Mouse (Mus musculus) thymus, postnatal 14 days (tissue): ENCODE results near the gene Tectb.
A peak's percentile ranks its signal among the peaks of the same experiment; 100 is the strongest.

Experiments used
- DNase-seq: peaks from one replicate; pipeline ENCODE4 v3.0.0; 2021

Tectb gene

DNA sequence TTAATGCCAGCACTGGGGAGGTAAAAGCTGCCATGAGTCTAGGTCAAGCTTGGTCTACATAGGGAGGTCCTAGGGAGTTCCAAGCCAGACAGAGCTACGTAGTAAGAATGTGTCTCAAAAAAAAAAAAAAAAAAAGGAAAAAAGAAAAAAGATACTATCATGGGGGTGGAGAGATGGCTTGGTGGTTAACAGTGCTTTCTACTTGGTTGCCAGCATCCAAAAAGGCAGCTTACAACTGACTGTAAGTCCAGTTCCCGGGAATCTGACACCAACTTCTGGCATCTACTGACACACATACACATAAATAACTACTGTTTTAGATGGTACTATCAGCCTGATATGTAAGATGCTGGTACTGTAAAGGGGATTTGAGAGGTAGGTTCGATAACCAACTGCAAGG lies 28.6 kb downstream of the Tectb start:
- no peak for DNase-seq

DNA sequence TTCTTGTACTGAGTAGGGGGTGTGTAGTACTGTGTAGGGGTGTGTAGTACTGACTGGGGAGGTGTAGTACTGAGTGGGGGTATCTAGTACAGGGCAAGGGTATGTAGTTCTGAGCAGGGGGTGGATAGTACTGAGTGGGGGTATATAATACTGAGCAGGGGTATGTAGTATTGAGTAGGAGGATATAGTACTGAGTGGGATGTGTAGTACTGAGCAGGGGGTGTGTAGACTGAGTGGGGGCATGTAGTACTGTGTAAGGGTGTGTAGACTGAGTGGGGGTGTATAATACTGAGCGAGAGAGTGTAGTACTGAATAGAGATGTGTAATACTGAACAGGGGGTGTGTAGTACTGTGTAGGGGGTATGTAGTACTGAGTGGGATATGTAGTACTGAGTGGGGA lies 31.2 kb downstream of the Tectb start:
- DNase-seq = no peak

DNA sequence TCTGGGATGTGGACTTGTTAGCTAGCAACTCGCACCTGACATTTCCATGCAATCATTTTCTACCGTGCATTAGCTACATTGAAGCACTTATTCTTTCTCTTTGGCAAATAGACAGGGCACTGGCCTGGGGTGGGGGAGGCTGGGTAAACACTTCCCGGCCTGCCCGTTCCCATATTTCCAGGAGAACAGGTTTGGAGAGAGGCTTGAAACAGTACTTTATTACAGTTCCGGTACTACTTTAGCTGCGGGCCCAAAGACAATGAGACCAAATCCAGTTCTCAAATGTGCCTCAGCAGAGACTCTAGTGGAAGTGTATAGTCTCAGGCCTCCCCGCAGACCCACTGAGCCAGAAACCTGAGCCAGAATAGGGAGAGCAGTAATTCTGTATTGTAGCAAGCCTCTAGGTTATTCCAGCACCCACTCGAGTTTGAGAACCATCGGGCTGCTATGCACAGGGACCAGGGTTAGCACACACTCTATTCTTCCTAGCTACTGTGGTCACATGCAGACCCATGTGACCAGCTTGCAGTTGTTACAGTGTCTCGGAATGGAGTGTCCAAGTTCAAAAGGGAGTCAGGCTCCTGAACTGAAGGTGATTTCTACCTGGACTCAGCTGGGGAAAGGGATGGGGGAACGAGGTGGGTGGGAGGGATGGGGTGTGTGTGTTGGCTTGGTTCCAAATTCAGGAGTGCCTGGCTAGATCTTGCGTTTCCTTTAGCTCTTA lies 33.2 kb downstream of the Tectb start:
- DNase-seq = no peak

DNA sequence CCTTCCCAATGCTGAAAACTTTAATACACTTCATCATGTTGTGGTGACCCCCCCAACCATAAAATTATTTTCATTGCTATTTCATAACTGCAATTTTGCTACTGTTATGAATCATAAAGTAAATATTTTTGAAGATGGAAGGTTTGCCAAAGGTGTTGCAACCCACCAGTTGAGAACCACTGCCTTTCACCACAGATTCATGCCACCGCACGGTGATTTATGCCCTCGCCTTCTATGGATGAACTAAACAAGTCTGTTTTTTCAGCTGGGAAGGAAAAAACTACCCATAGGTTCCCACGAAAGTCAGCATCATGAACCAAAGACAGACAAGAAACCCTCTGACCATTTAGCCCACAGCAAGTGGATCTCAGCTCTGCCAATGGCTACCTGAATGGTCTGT lies 36.3 kb downstream of the Tectb start:
- DNase-seq = no peak

DNA sequence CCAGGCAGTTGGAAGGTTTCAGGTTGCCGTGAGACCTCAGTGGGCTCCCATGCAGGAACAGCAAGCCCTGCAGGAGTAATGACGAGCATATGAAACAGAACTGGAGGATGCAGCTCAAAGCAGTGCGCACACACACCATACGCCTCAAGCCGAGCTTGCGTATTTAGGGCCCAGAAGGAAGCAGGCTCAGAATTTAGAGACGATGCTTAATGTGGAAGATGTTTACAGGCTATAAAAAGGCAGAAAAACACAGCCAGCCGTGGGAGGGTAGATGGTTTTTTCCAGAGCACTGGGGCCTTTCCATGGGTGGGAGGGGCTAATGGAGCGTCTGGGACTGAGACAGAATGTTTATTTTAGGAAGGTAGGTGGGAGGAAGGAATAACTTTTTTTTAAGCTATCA lies 36.8 kb downstream of the Tectb start:
- no peak for DNase-seq

DNA sequence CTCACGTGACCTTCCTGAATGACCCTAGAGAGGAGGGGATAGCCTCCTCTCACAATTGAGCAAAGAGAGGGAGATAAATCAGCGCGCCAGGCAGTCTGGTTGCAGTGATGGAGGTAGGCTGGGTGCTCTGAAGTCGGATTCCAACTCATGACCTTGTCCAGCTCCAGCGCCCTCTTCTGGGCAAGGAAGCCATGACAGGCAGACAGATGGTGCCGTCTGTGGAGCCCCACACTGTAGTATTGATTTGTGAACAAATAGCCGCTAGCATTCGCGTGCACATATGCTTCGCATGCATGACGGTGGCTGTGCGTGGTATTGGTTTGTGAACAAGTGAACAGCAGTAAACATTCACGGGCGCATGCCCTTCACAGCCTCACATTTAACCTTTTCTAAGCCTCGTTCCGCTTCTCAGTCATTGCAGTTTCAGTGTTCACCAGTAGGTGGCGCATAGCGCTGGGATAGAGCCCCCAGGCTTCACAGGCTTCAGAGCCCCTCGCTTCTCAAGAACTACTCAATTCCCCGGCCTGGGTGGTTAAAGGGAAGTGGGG lies 37.7 kb downstream of the Tectb start:
- DNase-seq = peak; percentile 82

DNA sequence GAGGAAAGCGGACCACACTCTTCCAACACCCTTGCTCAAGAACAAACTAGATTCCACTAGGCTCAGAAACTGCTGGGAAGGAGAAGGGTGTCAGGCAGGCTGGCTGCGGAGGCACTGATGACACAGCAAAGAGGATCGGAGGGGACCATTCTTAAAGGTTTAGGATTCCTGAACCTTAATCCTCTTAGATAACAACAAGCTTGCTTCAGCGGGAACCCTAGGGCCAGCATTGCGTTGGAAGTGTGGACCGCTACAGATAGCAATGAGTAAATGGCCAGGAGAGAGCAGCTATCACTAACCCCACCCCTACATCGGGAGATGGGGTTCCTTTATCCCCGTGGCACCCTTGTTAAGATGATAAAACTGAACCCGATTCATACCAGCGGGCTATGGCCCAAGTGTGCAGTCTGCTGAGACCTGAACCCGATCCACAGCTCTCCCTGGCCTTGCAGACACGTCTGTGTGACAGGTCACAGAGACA lies 38.2 kb downstream of the Tectb start:
- no peak for DNase-seq

DNA sequence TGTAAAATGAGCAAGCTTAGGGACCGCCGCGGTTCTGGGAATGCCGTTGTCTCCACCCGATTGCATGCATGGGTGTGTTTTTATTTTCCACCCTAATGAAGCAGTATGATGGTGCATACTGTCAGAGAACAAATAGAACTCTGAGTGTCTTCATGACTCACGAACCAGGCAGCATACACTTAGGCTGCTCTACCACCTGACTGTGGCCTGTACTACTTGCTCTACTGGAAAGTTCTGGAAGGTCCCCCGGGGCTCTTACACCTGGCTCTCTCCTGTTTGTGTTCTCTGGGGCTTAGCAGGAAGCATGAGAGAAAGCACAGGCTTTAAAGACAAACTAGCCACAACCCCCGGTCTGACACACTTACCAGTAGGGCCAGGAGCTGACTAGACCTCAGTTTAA lies 38.8 kb downstream of the Tectb start:
- no peak for DNase-seq

DNA sequence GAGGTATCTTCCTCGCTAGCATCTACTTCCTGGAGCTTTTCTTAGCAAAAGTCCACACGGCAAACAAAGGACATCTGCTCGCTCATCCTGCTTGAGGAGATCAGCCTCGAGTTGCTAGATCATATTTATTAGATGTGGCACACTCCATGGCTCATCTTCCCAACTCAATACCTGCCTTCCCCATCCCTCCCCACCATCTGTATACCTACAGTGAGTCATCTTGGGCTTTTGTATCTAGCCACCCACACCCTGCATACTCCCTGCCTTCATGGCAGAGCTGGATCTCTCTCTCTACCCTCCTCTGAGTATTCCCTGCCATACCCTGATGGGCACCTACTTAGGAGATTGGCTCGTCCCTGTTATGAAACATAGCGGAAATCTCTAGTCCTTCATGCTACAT lies 40.7 kb downstream of the Tectb start:
- no peak for DNase-seq

DNA sequence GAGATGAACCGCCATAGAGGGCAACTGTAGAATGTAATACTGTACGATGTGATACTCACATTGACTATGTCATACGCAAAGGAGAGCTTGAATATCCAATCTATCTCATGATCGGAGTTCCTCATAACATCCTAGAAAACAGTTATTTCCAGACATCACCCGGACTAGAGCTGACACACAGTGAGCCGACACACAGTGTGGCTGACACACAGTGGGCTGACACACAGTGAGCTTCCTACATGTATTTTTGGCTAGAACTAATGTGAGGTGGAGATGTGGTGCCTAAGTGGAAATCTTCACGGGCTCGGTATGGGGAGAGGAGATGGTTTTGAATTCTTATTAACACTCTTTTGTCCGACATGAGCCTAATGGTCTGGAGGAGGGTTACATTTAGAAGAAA lies 41.7 kb downstream of the Tectb start:
- DNase-seq = no peak

DNA sequence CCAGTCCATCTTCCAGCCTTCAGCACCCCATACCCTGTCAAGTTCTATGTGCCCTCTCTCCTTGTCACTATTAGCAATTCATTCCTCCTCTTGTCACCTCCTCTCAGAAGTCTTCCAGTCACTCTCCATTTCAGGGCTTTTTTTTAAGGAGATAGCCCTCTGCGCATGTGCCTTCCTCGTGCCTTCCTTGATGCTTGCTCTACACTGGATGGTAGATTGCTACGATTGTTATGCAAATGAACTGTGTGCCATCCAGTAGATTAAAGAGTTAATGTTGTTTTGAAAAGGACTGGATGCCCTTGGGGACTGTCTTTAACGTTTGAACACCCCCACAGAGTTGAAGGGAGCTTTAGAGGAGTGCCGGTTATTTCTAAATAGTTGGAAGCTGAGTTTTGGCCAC lies 46.1 kb downstream of the Tectb start:
- no peak for DNase-seq

DNA sequence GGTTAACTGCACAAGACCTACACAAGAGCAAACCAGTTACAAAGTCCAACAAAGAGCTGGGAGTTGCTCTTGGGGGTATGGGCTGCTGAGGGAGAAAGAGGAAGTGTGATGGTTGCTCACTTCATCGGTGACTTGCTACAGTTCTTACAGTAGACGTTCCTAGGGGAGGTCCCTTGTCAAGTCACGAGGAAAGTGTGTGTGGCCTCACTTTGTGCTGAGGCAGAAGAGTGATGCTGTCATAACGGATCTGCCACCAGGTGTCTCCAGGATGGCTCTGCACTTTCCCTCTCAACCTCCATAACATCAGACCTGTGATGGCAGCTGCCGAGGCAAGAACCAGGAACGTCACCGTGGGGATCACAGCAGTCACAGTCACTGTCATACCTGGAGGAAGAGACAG lies 46.6 kb downstream of the Tectb start:
- no peak for DNase-seq

DNA sequence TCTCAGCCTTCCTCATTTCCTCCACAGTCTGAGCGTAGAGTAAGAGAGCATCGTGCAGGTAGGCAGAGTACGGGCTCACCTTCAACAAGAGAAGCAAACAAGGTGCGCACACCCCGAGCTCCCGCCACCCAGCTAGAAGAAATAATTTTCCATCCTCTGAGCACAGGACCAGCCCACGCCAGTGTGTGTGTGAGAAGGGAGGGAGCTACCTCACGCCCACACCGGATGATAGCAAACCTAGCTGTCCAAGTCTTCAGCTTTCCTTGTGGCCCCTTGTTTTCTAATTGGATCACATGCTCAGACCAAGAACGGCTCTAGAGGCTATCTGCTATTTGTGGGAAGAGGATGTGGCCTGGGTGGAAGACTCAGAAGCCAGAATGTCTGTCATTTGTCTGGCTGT lies 50.5 kb downstream of the Tectb start:
- DNase-seq = no peak

DNA sequence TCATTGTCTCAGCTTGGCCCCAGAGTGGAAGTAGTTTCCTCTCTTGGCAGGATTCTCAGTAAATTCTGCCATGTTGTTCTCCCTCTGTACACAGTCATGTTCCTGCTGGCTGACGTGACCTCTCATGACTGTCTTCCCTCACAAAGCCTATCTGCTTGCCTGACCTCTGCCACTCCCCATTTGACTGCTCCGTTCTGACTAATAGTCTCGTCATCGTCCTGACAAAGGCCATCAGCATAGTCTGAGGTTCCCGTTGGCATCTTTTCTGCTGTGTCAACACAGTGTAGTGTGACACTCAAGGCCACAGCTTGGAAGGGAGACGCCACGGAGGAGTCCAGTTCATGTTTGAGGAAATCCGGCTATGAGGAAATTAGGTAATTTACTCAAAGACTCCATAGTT lies 51.6 kb downstream of the Tectb start:
- DNase-seq = no peak

DNA sequence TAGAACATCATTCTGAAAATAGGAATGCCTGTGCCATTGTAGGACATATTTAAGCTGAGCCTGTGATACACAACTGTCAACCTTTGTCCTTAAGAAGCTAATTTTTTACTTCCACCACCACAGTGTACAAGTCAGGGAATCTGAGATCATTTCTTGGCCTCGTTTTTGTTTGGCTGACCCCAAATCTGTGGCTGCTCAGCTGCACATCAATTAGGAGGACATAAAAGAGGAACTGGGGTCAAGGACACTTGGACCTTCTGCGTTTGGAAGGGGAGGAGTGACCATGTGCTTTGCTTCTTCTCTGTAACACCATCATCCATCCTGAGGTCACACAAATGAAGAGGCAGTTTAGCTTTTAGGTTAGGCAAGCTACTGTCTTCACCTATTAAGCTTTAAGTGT lies 55.5 kb downstream of the Tectb start:
- no peak for DNase-seq

DNA sequence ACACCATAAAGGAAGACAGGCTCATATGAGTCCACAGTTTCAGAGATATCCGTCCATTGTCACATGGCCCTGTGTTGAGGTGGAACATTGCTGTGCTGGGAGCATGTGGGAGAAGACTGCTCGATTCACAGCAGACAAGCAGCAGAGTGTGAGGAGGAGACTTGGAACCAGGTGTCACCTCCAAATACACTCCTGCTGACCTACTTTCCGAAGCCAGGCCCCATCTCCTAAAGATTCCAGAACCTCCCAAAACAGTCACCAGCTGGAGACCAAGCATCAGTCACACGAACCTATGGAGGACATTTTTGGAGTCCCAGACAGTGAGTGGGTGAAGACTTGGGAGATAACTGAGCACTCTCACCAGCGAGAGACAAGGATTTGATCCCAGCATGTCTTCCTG lies 56.0 kb downstream of the Tectb start:
- no peak for DNase-seq

DNA sequence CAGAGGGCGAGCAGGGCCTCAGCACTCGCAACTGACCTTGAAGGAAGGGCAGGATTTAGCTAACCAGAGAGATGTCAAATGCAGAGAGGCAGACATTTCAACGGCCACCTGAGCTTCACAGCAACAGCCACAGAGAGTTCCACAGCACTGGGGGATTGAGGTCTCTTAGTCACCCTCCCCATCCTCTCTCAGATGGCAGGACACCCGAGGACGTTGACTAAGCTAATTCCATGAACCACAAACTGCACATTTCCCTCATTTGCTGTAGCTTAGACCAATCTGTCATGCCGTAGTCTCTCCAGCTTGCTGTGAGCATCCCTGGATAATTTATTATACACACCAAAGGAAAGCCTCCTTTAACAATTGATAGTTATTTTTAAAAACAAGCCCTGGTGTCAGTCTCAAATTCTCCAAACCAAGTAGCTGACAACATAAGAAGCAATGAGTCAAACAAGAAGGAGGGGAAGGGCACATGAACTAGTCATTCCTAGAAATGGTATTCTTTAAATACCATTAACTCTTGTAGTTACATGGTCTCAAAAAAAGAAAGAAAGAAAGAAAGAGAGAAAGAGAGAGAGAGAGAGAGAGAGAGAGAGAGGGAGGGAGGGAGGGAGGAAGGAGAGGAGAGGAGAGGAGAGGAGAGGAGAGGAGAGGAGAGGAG lies 59.4 kb downstream of the Tectb start:
- no peak for DNase-seq

DNA sequence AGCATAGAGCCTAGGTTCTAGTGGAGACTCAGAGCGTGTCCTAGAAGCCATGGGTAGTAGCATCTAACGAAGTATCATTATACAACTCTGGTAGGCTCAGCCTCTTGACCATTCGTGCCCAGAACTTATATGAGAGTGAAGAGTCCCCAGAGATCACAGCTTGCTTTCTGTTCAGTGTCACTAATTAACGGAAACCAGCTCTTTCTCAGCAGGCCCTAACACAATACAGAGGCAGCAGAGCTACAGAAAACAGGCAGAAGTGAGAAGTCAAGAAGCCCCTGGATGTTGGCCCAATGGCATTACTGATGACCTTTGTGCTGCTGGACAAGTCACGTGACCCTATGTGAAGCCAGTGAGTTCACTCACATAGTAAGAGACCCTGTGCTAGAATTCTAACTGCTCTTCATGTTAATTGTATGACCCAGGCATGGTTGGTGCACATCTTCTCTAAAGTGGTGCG lies 60.7 kb downstream of the Tectb start, which contains the start of gene Gucy2g:
Gucy2g (minus strand) TSS at position 51 of the 460 bp plus-strand sequence.
- no peak for DNase-seq

DNA sequence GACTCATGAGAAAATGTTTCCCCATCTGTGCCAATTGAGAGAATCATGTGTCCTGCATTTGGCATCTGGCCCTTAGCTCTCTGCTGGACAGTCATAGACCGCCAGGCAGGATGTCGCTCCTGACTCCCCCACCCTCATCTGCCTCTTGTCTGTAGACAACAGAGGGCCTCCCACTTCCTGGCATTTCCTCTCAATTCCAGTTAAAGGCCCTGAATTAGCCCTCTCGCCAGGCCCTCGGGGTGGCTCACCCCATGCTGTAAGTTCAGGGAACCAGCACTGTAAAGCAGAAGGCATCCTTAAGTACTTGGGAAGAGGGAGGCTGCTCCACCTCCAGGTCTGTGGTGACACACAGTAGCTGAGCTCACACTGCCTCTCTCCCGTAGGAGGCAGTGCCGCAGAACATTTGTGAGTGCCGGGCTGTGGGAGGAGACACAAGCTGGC lies 64.3 kb downstream of the Tectb start:
- no peak for DNase-seq
